Mouse (Mus musculus): ENCODE results near the gene Hdlbp. TPM values are rescaled to one million over a fixed set of nuclear protein-coding genes. Genes with fewer than 3 reads are reported as not detected.

Hdlbp gene
- polyA plus RNA-seq, 1 experiment from 2014 or later, result 74.3 TPM

- 98% methylated on average over 1 of the region's 1 CpGs for WGBS
- Histone ChIP-seq H3K27ac (no peak overlapping the region), H3K36me3 (peaks cover 40% of the 10 kb centered on the region), H3K9ac (replicated peaks) (no peak overlapping the region), H3K9me3 (no peaks in the 10 kb centered on the region), H3K4me3 (replicated peaks) (no peak overlapping the region), H3K4me1 (replicated peaks) (peaks cover 7% of the 10 kb centered on the region), H3K27me3 (no peaks in the 10 kb centered on the region), H3K4me2 (replicated peaks) (no peak overlapping the region)
- ATAC-seq, result no peak
Measured at GRCm38 (mm10) chr1:93439321-93439720, 39.3 kb downstream of the Hdlbp start.

- peaks cover 58% of the 10 kb centered on the region for H3K36me3 ChIP-seq
- H3K27ac ChIP-seq, result no peak overlapping the region
- H3K4me2 ChIP-seq (replicated peaks), result no peak overlapping the region
- no peaks in the 10 kb centered on the region for H3K27me3 ChIP-seq
- H3K9me3 ChIP-seq, result no peaks in the 10 kb centered on the region
- H3K4me3 ChIP-seq (replicated peaks), result no peak overlapping the region
- no peak overlapping the region for H3K9ac ChIP-seq (replicated peaks)
- 88% methylated on average over 6 of the region's 6 CpGs for WGBS
- H3K4me1 ChIP-seq (replicated peaks), result no peaks in the 10 kb centered on the region
- ATAC-seq, result no peak
Measured at GRCm38 (mm10) chr1:93432087-93432486, 46.5 kb downstream of the Hdlbp start.

- ATAC-seq, result no peak
- no peak overlapping the region for H3K27ac ChIP-seq
- peaks cover 29% of the 10 kb centered on the region for H3K36me3 ChIP-seq
- H3K4me3 ChIP-seq (replicated peaks), result no peak overlapping the region
- no peaks in the 10 kb centered on the region; the same call in 1 of the 2 replicates for H3K27me3 ChIP-seq
- WGBS, result 84% methylated on average over 4 of the region's 4 CpGs
- peaks cover 5% of the 10 kb centered on the region; the same call in 1 of the 2 replicates for H3K4me1 ChIP-seq (replicated peaks)
- no peak overlapping the region for H3K4me2 ChIP-seq (replicated peaks)
- no peaks in the 10 kb centered on the region for H3K9me3 ChIP-seq
- H3K9ac ChIP-seq (replicated peaks), result no peak overlapping the region
Measured at GRCm38 (mm10) chr1:93403403-93403802, 75.2 kb downstream of the Hdlbp start.

GRCm38 (mm10) chr1:93401191-93402052 lies 77.2 kb downstream of the Hdlbp start:
- no peak overlapping the region for H3K9ac ChIP-seq (replicated peaks)
- peak overlapping the region; percentile 40 for H3K4me2 ChIP-seq (replicated peaks)
- WGBS, result 28% methylated on average over 38 of the region's 38 CpGs

GRCm38 (mm10) chr1:93388906-93389305 lies 89.7 kb downstream of the Hdlbp start:
- Histone ChIP-seq H3K27me3 (no peaks in the 10 kb centered on the region), H3K4me2 (replicated peaks) (no peak overlapping the region), H3K4me3 (replicated peaks) (no peak overlapping the region), H3K9ac (replicated peaks) (no peak overlapping the region), H3K36me3 (no peaks in the 10 kb centered on the region), H3K4me1 (replicated peaks) (no peaks in the 10 kb centered on the region), H3K27ac (no peak overlapping the region), H3K9me3 (no peaks in the 10 kb centered on the region)
- no peak for ATAC-seq
- WGBS, result 84% methylated on average over 2 of the region's 2 CpGs

More at GRCm38 (mm10) chr1:93401191-93402052, 77.2 kb downstream of the Hdlbp start:
- ATAC-seq, result no peak
- H3K9me3 ChIP-seq, result no peaks in the 10 kb centered on the region
- H3K4me1 ChIP-seq (replicated peaks), result peaks cover 5% of the 10 kb centered on the region; the same call in 1 of the 2 replicates
- H3K27me3 ChIP-seq, result no peaks in the 10 kb centered on the region; the same call in 1 of the 2 replicates
- peaks cover 9% of the 10 kb centered on the region for H3K36me3 ChIP-seq
- no peak overlapping the region for H3K4me3 ChIP-seq (replicated peaks)
- no peak overlapping the region for H3K27ac ChIP-seq

- Histone ChIP-seq H3K9me3 (no peaks in the 10 kb centered on the region), H3K36me3 (no peaks in the 10 kb centered on the region), H3K4me1 (replicated peaks) (no peaks in the 10 kb centered on the region), H3K27me3 (no peaks in the 10 kb centered on the region), H3K9ac (replicated peaks) (no peak overlapping the region), H3K4me2 (replicated peaks) (no peak overlapping the region), H3K27ac (no peak overlapping the region), H3K4me3 (replicated peaks) (no peak overlapping the region)
- 85% methylated on average over 2 of the region's 2 CpGs for WGBS
- ATAC-seq, result no peak
Measured at GRCm38 (mm10) chr1:93387198-93387597, 91.4 kb downstream of the Hdlbp start.

- H3K4me3 ChIP-seq (replicated peaks), result no peak overlapping the region
- no peaks in the 10 kb centered on the region for H3K27me3 ChIP-seq
- no peaks in the 10 kb centered on the region for H3K36me3 ChIP-seq
- no peak overlapping the region for H3K9ac ChIP-seq (replicated peaks)
- no peak overlapping the region for H3K4me2 ChIP-seq (replicated peaks)
- no peaks in the 10 kb centered on the region for H3K9me3 ChIP-seq
- no peaks in the 10 kb centered on the region for H3K4me1 ChIP-seq (replicated peaks)
- no peak overlapping the region for H3K27ac ChIP-seq
- 76% methylated on average over 5 of the region's 5 CpGs for WGBS
- ATAC-seq, result no peak
Measured at GRCm38 (mm10) chr1:93379117-93379516, 99.5 kb downstream of the Hdlbp start.

- 80% methylated on average over 5 of the region's 5 CpGs for WGBS
- H3K36me3 ChIP-seq, result no peaks in the 10 kb centered on the region
- no peak overlapping the region for H3K4me2 ChIP-seq (replicated peaks)
- H3K27ac ChIP-seq, result no peak overlapping the region
- no peaks in the 10 kb centered on the region for H3K27me3 ChIP-seq
- no peak overlapping the region for H3K9ac ChIP-seq (replicated peaks)
- H3K4me3 ChIP-seq (replicated peaks), result no peak overlapping the region
- no peaks in the 10 kb centered on the region for H3K4me1 ChIP-seq (replicated peaks)
- H3K9me3 ChIP-seq, result no peaks in the 10 kb centered on the region
- ATAC-seq, result no peak
Measured at GRCm38 (mm10) chr1:93377307-93377706, 101.3 kb downstream of the Hdlbp start.

- Histone ChIP-seq H3K27ac (no peak within 1 kb of the TSS), H3K36me3 (peaks cover 8% of the 10 kb centered on the region; the same call in 1 of the 2 replicates), H3K9me3 (no peaks in the 10 kb centered on the region), H3K9ac (replicated peaks) (no peak within 1 kb of the TSS), H3K4me1 (replicated peaks) (no peaks in the 10 kb centered on the region), H3K4me2 (replicated peaks) (no peak within 1 kb of the TSS), H3K27me3 (no peaks in the 10 kb centered on the region), H3K4me3 (replicated peaks) (no peak within 1 kb of the TSS)
- ATAC-seq, result no peak
- WGBS, result 91% methylated on average over 4 of the region's 4 CpGs
Measured at GRCm38 (mm10) chr1:93373665-93374064, 105.0 kb downstream of the Hdlbp start, which contains the start of gene Ano7. Gene Ano7 (plus strand): TSS chr1:93373930.

- no peak for ATAC-seq
- Histone ChIP-seq H3K4me2 (replicated peaks) (no peak overlapping the region), H3K36me3 (peaks cover 80% of the 10 kb centered on the region), H3K27me3 (no peaks in the 10 kb centered on the region), H3K4me1 (replicated peaks) (no peaks in the 10 kb centered on the region), H3K27ac (no peak overlapping the region), H3K4me3 (replicated peaks) (no peak overlapping the region), H3K9ac (replicated peaks) (no peak overlapping the region), H3K9me3 (no peaks in the 10 kb centered on the region)
- WGBS, result 95% methylated on average over 6 of the region's 6 CpGs
Measured at GRCm38 (mm10) chr1:93365641-93366040, 113.0 kb downstream of the Hdlbp start.

GRCm38 (mm10) chr1:93362661-93363060 lies 116.0 kb downstream of the Hdlbp start:
- H3K4me2 ChIP-seq (replicated peaks), result no peak overlapping the region
- no peak overlapping the region for H3K9ac ChIP-seq (replicated peaks)
- no peak for ATAC-seq
- 85% methylated on average over 4 of the region's 4 CpGs for WGBS
- no peaks in the 10 kb centered on the region for H3K9me3 ChIP-seq
- H3K27ac ChIP-seq, result no peak overlapping the region
- peaks cover 93% of the 10 kb centered on the region for H3K36me3 ChIP-seq
- no peaks in the 10 kb centered on the region for H3K27me3 ChIP-seq
- no peak overlapping the region for H3K4me3 ChIP-seq (replicated peaks)
- no peaks in the 10 kb centered on the region for H3K4me1 ChIP-seq (replicated peaks)

Data from midbrain, embryonic 13.5 days (tissue).